Mouse (Mus musculus): ENCODE measurements around the gene Ccdc87. TPM values are rescaled to one million over a fixed set of nuclear protein-coding genes. Genes with fewer than 3 reads are reported as not detected.
"Not testable (repeated sequence)": the region's sequence is repeated elsewhere in the genome, so short reads cannot be mapped to it uniquely, and the experiment has no call there.

The Ccdc87 gene
- polyA plus RNA-seq, 1 experiment, result not detected

DNA sequence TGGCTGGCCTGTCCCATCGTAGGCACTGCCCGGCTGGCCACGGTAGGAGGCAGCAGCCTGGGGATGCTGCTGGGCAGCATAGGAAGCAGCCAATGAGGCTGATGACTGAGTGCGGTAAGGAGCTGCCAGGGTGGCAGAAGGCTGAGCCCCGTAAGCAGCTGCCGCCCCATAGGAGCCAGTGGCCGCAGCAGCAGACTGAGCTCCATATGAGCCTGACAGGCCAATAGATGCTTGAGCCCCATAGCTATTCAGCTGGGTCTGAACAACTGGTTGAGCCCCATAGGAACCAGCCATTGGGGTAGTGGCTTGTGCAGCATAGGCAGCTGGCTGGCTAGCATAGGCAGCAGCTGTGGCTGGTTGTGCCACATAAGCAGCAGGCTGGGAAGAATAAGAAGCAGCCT lies 36.5 kb upstream of the Ccdc87 start:
- Histone ChIP-seq H3K4me3 (ENCODE audit: low read depth, low read length) (no peak overlapping the region), H3K27me3 (ENCODE audit: control insufficient read depth, insufficient read depth, low read length, poor library complexity, severe bottlenecking) (no peaks in the 10 kb centered on the region), H3K4me1 (ENCODE audit: control insufficient read depth, insufficient read depth, low read length) (peaks cover 3% of the 10 kb centered on the region), H3K9ac (ENCODE audit: low read depth, poor library complexity, severe bottlenecking) (no peak overlapping the region), H3K36me3 (ENCODE audit: control insufficient read depth, insufficient read depth, low read length, poor library complexity, severe bottlenecking) (peaks cover 55% of the 10 kb centered on the region), H3K27ac (ENCODE audit: insufficient read depth, low read length) (no peak overlapping the region), H3K9me3 (replicated peaks; ENCODE audit: control insufficient read depth, insufficient read depth, low read length, poor library complexity, severe bottlenecking) (no peaks in the 10 kb centered on the region)
- no peak for TF ChIP-seq POLR2A (IDR thresholded peaks at IDR 0.05; ENCODE audit: insufficient read depth, low read length)
- no peak for TF ChIP-seq EP300 (IDR thresholded peaks at IDR 0.05; ENCODE audit: insufficient read depth, low read depth, low read length)
- TF ChIP-seq CTCF (IDR thresholded peaks at IDR 0.05; ENCODE audit: low read depth, low read length), result no peak

GRCm38 (mm10) chr19:4803283-4803682 lies 35.9 kb upstream of the Ccdc87 start:
- no peaks in the 10 kb centered on the region for H3K27me3 ChIP-seq (ENCODE audit: control insufficient read depth, insufficient read depth, low read length, poor library complexity, severe bottlenecking)

GRCm38 (mm10) chr19:4810309-4810708 lies 28.9 kb upstream of the Ccdc87 start:
- H3K36me3 ChIP-seq (ENCODE audit: control insufficient read depth, insufficient read depth, low read length, poor library complexity, severe bottlenecking), result no peaks in the 10 kb centered on the region
- H3K4me1 ChIP-seq (ENCODE audit: control insufficient read depth, insufficient read depth, low read length), result no peaks in the 10 kb centered on the region
- no peak for TF ChIP-seq POLR2A (IDR thresholded peaks at IDR 0.05; ENCODE audit: insufficient read depth, low read length)
- TF ChIP-seq EP300 (IDR thresholded peaks at IDR 0.05; ENCODE audit: insufficient read depth, low read depth, low read length), result peak; percentile 68
- H3K27ac ChIP-seq (ENCODE audit: insufficient read depth, low read length), result peak overlapping the region; percentile 95
- no peaks in the 10 kb centered on the region for H3K9me3 ChIP-seq (replicated peaks; ENCODE audit: control insufficient read depth, insufficient read depth, low read length, poor library complexity, severe bottlenecking)
- peak overlapping the region; percentile 79 for H3K4me3 ChIP-seq (ENCODE audit: low read depth, low read length)
- peak overlapping the region; percentile 64 for H3K9ac ChIP-seq (ENCODE audit: low read depth, poor library complexity, severe bottlenecking)
- H3K27me3 ChIP-seq (ENCODE audit: control insufficient read depth, insufficient read depth, low read length, poor library complexity, severe bottlenecking), result no peaks in the 10 kb centered on the region

More at GRCm38 (mm10) chr19:4803283-4803682, 35.9 kb upstream of the Ccdc87 start:
- H3K9ac ChIP-seq (ENCODE audit: low read depth, poor library complexity, severe bottlenecking), result no peak overlapping the region
- H3K4me3 ChIP-seq (ENCODE audit: low read depth, low read length), result no peak overlapping the region
- no peaks in the 10 kb centered on the region for H3K9me3 ChIP-seq (replicated peaks; ENCODE audit: control insufficient read depth, insufficient read depth, low read length, poor library complexity, severe bottlenecking)
- no peak overlapping the region for H3K27ac ChIP-seq (ENCODE audit: insufficient read depth, low read length)
- TF ChIP-seq EP300 (IDR thresholded peaks at IDR 0.05; ENCODE audit: insufficient read depth, low read depth, low read length) (no peak), POLR2A (IDR thresholded peaks at IDR 0.05; ENCODE audit: insufficient read depth, low read length) (no peak), CTCF (IDR thresholded peaks at IDR 0.05; ENCODE audit: low read depth, low read length) (no peak)
- peaks cover 3% of the 10 kb centered on the region for H3K4me1 ChIP-seq (ENCODE audit: control insufficient read depth, insufficient read depth, low read length)
- H3K36me3 ChIP-seq (ENCODE audit: control insufficient read depth, insufficient read depth, low read length, poor library complexity, severe bottlenecking), result peaks cover 51% of the 10 kb centered on the region

DNA sequence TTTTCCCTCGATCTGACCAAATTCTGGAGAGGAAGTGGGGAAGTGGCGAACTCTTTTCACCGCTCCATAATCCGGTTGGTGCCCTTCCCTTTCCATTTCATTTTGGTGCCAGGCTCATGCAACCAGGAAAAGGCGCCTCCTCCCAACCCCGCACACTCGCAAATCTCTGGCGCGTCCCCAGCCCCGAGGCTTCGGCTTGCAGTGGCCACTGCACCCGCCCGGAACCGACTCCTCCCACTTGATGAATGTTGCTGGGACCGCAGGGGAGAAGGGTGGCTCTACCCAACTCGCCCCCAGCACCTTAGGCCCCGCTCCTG lies 28.5 kb upstream of the Ccdc87 start:
- no peaks in the 10 kb centered on the region for H3K27me3 ChIP-seq (ENCODE audit: control insufficient read depth, insufficient read depth, low read length, poor library complexity, severe bottlenecking)
- H3K4me3 ChIP-seq (ENCODE audit: low read depth, low read length), result peak overlapping the region; percentile 79
- no peaks in the 10 kb centered on the region for H3K36me3 ChIP-seq (ENCODE audit: control insufficient read depth, insufficient read depth, low read length, poor library complexity, severe bottlenecking)
- peak overlapping the region; percentile 64 for H3K9ac ChIP-seq (ENCODE audit: low read depth, poor library complexity, severe bottlenecking)
- no peaks in the 10 kb centered on the region for H3K9me3 ChIP-seq (replicated peaks; ENCODE audit: control insufficient read depth, insufficient read depth, low read length, poor library complexity, severe bottlenecking)
- TF ChIP-seq EP300 (IDR thresholded peaks at IDR 0.05; ENCODE audit: insufficient read depth, low read depth, low read length) (no peak), CTCF (IDR thresholded peaks at IDR 0.05; ENCODE audit: low read depth, low read length) (no peak), POLR2A (IDR thresholded peaks at IDR 0.05; ENCODE audit: insufficient read depth, low read length) (no peak)
- no peaks in the 10 kb centered on the region for H3K4me1 ChIP-seq (ENCODE audit: control insufficient read depth, insufficient read depth, low read length)
- peak overlapping the region; percentile 95 for H3K27ac ChIP-seq (ENCODE audit: insufficient read depth, low read length)

DNA sequence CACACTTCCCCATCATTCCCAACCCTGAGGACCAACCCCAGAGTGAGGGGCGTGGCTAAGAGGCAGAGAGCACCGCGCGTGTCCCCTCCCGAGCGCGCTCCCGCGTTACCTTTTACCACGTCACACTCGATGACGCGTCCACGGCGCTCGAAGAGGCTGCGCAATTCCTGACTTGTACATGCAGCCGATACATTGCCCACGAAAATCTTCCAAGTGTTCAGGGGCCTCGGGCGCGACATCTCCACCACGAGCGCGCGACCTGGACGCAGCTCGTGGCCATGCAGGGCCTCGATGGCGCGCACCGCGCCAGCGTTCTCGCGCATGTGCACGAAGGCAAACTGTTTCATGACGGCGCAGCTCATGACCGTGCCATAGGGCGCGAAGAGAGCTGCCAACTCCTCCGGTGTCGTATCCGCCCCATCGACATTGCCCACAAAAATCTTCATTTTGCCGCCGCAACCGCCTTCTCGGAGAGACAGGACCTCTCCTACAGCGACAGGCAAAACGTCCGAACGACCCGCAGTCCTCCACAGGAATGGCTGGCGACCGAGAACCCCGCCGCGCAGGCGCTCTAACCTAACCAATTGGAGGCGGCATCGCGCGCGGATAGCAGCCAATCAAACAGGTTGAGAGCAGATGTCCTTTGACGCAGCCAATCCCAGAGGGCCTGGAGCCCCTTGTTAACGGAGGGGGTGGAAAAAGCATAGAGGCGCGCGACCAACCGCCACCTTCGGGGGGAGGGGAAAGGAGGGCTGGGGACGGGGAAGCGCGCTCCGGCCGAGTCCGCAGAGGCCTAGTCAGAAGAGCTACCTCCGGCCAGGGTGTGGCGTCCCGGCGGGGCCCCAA lies 27.9 kb upstream of the Ccdc87 start, which contains the start of the genes Gm21992 and Rbm14:
Gene Gm21992, minus strand, starts transcription at position 550 of the 846 bp plus-strand sequence.
Gene Rbm14, minus strand, starts transcription at position 572 of the 846 bp plus-strand sequence.
- no peaks in the 10 kb centered on the region for H3K27me3 ChIP-seq (ENCODE audit: control insufficient read depth, insufficient read depth, low read length, poor library complexity, severe bottlenecking)
- no peaks in the 10 kb centered on the region for H3K4me1 ChIP-seq (ENCODE audit: control insufficient read depth, insufficient read depth, low read length)
- H3K27ac ChIP-seq (ENCODE audit: insufficient read depth, low read length), result peak within 1 kb of the TSS; percentile 95
- H3K4me3 ChIP-seq (ENCODE audit: low read depth, low read length), result peak within 1 kb of the TSS; percentile 89
- H3K36me3 ChIP-seq (ENCODE audit: control insufficient read depth, insufficient read depth, low read length, poor library complexity, severe bottlenecking), result no peaks in the 10 kb centered on the region
- peak; percentile 85 for TF ChIP-seq POLR2A (IDR thresholded peaks at IDR 0.05; ENCODE audit: insufficient read depth, low read length)
- TF ChIP-seq CTCF (IDR thresholded peaks at IDR 0.05; ENCODE audit: low read depth, low read length), result no peak
- TF ChIP-seq EP300 (IDR thresholded peaks at IDR 0.05; ENCODE audit: insufficient read depth, low read depth, low read length), result 0 out of 2 replicates have a peak, but pooled peaks have one; percentile 55
- H3K9me3 ChIP-seq (replicated peaks; ENCODE audit: control insufficient read depth, insufficient read depth, low read length, poor library complexity, severe bottlenecking), result no peaks in the 10 kb centered on the region
- peak within 1 kb of the TSS; percentile 84 for H3K9ac ChIP-seq (ENCODE audit: low read depth, poor library complexity, severe bottlenecking)

DNA sequence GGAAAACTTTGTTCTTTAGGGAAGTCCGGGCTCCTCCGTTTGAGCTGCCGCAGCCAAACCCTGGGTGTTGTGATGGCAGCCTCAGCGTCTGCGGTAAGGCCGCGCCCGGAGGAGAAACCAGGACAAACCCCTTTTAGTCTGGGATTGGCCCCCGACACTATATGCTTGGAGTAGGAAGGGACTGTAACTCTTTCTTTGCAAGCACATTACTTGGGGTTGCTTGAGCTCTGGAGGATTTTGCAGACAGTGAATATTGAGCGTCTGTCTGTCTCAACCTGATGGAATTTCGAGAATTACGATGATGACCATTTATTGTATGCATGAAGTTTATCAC lies 27.3 kb upstream of the Ccdc87 start:
- no peaks in the 10 kb centered on the region for H3K36me3 ChIP-seq (ENCODE audit: control insufficient read depth, insufficient read depth, low read length, poor library complexity, severe bottlenecking)
- H3K4me3 ChIP-seq (ENCODE audit: low read depth, low read length), result peak overlapping the region; percentile 89

GRCm38 (mm10) chr19:4812334-4812949 lies 26.7 kb upstream of the Ccdc87 start:
- peak overlapping the region; percentile 85 for H3K27ac ChIP-seq (ENCODE audit: insufficient read depth, low read length)
- H3K4me1 ChIP-seq (ENCODE audit: control insufficient read depth, insufficient read depth, low read length); H3K36me3 ChIP-seq (ENCODE audit: control insufficient read depth, insufficient read depth, low read length, poor library complexity, severe bottlenecking); H3K27me3 ChIP-seq (ENCODE audit: control insufficient read depth, insufficient read depth, low read length, poor library complexity, severe bottlenecking); H3K9me3 ChIP-seq (replicated peaks; ENCODE audit: control insufficient read depth, insufficient read depth, low read length, poor library complexity, severe bottlenecking): not testable (repeated sequence)
- peak overlapping the region; percentile 84 for H3K9ac ChIP-seq (ENCODE audit: low read depth, poor library complexity, severe bottlenecking)
- H3K4me3 ChIP-seq (ENCODE audit: low read depth, low read length), result peak overlapping the region; percentile 89; the same call in 1 of the 2 replicates

More for the DNA sequence above, 27.3 kb upstream of the Ccdc87 start:
- peak overlapping the region; percentile 84 for H3K9ac ChIP-seq (ENCODE audit: low read depth, poor library complexity, severe bottlenecking)
- no peaks in the 10 kb centered on the region for H3K9me3 ChIP-seq (replicated peaks; ENCODE audit: control insufficient read depth, insufficient read depth, low read length, poor library complexity, severe bottlenecking)
- H3K27ac ChIP-seq (ENCODE audit: insufficient read depth, low read length), result peak overlapping the region; percentile 85
- no peak for TF ChIP-seq EP300 (IDR thresholded peaks at IDR 0.05; ENCODE audit: insufficient read depth, low read depth, low read length)
- no peak for TF ChIP-seq CTCF (IDR thresholded peaks at IDR 0.05; ENCODE audit: low read depth, low read length)
- no peak for TF ChIP-seq POLR2A (IDR thresholded peaks at IDR 0.05; ENCODE audit: insufficient read depth, low read length)
- no peaks in the 10 kb centered on the region for H3K4me1 ChIP-seq (ENCODE audit: control insufficient read depth, insufficient read depth, low read length)
- no peaks in the 10 kb centered on the region for H3K27me3 ChIP-seq (ENCODE audit: control insufficient read depth, insufficient read depth, low read length, poor library complexity, severe bottlenecking)
